Mouse (Mus musculus) brain, embryonic 14.5 days (tissue): ENCODE results near the gene Gm45021.

Source experiments
- CTCF ChIP-seq: fragments of 200-500 bp; IDR thresholded peaks from 2 replicates; pipeline ENCODE4 v1.5.1; 2012; ENCODE audit warnings: inconsistent platforms, mild to moderate bottlenecking, moderate library complexity, borderline replicate concordance; ENCODE audit not compliant: insufficient read depth, insufficient read length; ENCODE audit errors: extremely low read depth
- POLR2A ChIP-seq: fragments of 200-500 bp; IDR thresholded peaks from 2 replicates; pipeline ENCODE4 v1.6.1; 2012; ENCODE audit warnings: mild to moderate bottlenecking, inconsistent platforms, borderline replicate concordance; ENCODE audit not compliant: poor library complexity, insufficient read depth, insufficient read length, severe bottlenecking; ENCODE audit errors: extremely low read depth

- TF ChIP-seq CTCF (peak; percentile 45; the same call in 1 of the 2 replicates), POLR2A (0 out of 2 replicates have a peak, but pooled peaks have one; percentile 61)
Measured at GRCm38 (mm10) chr6:48593158-48594042, 4.0 kb downstream of the Gm45021 start, which contains the start of the genes Repin1 and Gm44965.
